Mouse (Mus musculus) liver, adult 2 months (tissue): ENCODE data around the gene Cst3. TPM values are rescaled to one million over a fixed set of nuclear protein-coding genes. Genes with fewer than 3 reads are reported as not detected.

Experiments
- DNase-seq: peaks from one replicate; pipeline ENCODE4 v3.0.0-alpha.2; 2011; ENCODE audit warnings: low read depth, low spot score; ENCODE audit errors: extremely low read depth
- H3K27ac ChIP-seq: fragments of 200-500 bp; replicated peaks from 2 replicates; pipeline ENCODE4 v1.5.1; 2012; ENCODE audit warnings: low read depth, mild to moderate bottlenecking, control low read depth, inconsistent platforms, low read length; ENCODE audit not compliant: insufficient read depth
- H3K27me3 ChIP-seq: fragments of 200-500 bp; 2 replicates; pipeline ENCODE4 v1.6.1; 2012; ENCODE audit warnings: mild to moderate bottlenecking, moderate library complexity, low read length, inconsistent platforms; ENCODE audit not compliant: control insufficient read depth, insufficient read depth
- H3K36me3 ChIP-seq: fragments of 200-500 bp; 2 replicates; pipeline ENCODE4 v1.6.1; 2012; ENCODE audit warnings: low read length, inconsistent platforms; ENCODE audit not compliant: control insufficient read depth, insufficient read depth
- H3K4me1 ChIP-seq: fragments of 200-500 bp; 2 replicates; pipeline ENCODE4 v1.6.1; 2011; ENCODE audit warnings: low read length; ENCODE audit not compliant: control insufficient read depth, insufficient read depth
- H3K4me3 ChIP-seq: fragments of 200-500 bp; 2 replicates; pipeline ENCODE4 v1.5.1; 2011; ENCODE audit warnings: low read depth, mild to moderate bottlenecking, control low read depth, low read length, moderate library complexity; ENCODE audit not compliant: insufficient read depth
- H3K79me2 ChIP-seq: fragments of 200-500 bp; 2 replicates; pipeline ENCODE4 v1.6.1; 2012; ENCODE audit warnings: inconsistent platforms, mild to moderate bottlenecking, low read length, moderate library complexity; ENCODE audit not compliant: control insufficient read depth, insufficient read depth
- H3K9ac ChIP-seq: fragments of 200-500 bp; 2 replicates; pipeline ENCODE4 v1.6.1; 2012; ENCODE audit warnings: low read depth, mild to moderate bottlenecking, control low read depth, inconsistent platforms, low read length
- CTCF ChIP-seq: fragments of 200-500 bp; IDR thresholded peaks from 2 replicates; pipeline ENCODE4 v1.5.1; 2011; ENCODE audit warnings: low read depth, low read length, control low read depth
- POLR2A ChIP-seq: fragments of 200-500 bp; IDR thresholded peaks from 2 replicates; pipeline ENCODE4 v1.6.1; 2011; ENCODE audit warnings: low read length, control low read depth; ENCODE audit not compliant: insufficient read depth; ENCODE audit errors: extremely low read depth
- WGBS: fragments of 180-500 bp; shearing (Covaris S2); methylation state at CpG from one replicate; pipeline ENCODE4 v1.1.7; 2018; 5-methylcytosine and 5-hydroxymethylcytosine counted together
- polyA plus RNA-seq: library from polyadenylated mRNA; depleted of rRNA; stranded (reverse); fragments of >200 nt; gene quantifications from 2 replicates; pipeline ENCODE4 v1.2.3, GENCODE M21; 2012
- total RNA-seq: library from RNA; depleted of rRNA; stranded (reverse); fragments of >200 nt; gene quantifications from 2 replicates; pipeline ENCODE4 v1.2.3, GENCODE M21; 2014

Cst3 gene
- total and polyA plus RNA-seq, 2 experiments, result 282 to 436 TPM

DNA sequence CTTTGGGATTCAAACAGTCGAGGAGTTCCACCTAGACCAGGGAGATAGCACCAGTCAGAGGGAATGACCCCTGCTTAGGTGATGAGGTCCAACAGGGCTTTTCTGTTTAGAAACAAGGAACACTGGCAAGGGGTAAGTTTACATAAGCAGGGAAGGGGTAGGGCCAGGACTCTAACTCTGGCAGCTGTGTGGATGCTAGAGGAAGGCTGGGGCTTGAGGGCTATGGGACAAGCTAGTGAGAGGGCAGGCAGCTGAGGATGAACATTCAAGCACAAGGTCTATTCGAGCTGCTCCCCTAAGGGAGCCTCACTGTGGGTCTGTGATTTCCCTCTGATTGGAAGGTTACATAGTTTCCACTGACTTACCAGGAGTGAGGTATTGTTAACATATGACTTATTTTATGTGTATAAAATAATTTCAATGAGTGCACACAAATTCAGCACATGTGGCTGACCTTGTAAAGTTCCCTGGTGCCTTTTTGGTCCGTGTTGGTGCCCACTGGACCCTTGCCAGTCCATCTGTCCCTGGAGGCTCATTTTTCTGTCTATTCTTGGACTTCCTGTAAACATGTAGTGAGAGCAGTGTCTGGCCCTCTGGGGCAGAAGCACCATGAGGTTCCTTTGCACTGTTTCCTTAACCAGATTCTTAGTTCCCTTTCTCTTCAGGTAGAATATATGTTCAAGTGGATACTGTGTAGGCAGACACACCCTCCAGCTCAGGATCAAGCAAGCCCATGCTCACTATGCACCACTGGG, 1.7 kb upstream of the Cst3 start:
- peaks cover 7% of the 10 kb centered on the region; the same call in 1 of the 2 replicates for H3K4me1 ChIP-seq
- 25% methylated on average over 3 of the region's 3 CpGs for WGBS
- H3K79me2 ChIP-seq, result no peaks in the 10 kb centered on the region
- no peak for TF ChIP-seq POLR2A
- TF ChIP-seq CTCF, result no peak
- H3K4me3 ChIP-seq, result no peak overlapping the region
- DNase-seq, result peak; percentile 40
- no peaks in the 10 kb centered on the region for H3K27me3 ChIP-seq
- H3K27ac ChIP-seq, result peak overlapping the region; percentile 15; the same call in 1 of the 2 replicates
- peaks cover 4% of the 10 kb centered on the region for H3K36me3 ChIP-seq
- no peak overlapping the region for H3K9ac ChIP-seq

DNA sequence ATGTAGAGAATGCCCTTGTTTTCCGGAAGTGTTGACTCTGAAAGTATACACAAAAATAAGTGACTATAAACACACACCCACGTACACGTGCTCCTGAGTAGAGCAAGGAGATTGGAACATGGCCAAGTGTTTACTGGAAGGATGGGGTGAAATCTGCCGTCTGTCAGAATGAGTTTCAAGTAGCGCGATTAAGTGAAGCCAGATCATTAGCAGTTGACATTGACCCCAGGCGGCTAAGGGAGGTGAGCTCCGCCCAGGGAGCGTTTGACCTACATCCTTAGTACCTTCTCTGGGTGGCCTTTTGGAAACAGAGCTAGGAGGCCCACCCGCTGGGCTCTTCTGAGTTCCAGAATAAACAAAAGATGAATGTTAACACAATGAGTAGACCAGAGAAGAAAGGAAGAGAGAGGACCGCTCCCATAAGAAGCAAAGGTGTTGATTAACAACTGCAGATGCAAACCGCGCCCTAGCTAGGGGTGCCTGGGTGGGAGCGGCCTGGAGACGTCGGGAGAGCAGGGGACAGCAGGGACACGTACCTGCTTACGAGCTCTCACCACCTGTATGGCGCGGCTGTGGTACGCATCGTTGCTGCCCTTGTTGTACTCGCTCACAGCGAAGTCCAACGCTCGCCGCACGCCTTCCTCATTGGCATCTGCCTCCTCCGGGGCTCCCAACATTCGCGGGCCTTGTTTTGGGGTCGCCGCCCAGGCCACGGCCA, 716 bp downstream of the Cst3 start:
- Histone ChIP-seq H3K9ac (peak overlapping the region; percentile 77), H3K4me3 (peak overlapping the region; percentile 79), H3K79me2 (no peaks in the 10 kb centered on the region), H3K36me3 (peaks cover 7% of the 10 kb centered on the region), H3K27ac (peak overlapping the region; percentile 63), H3K27me3 (no peaks in the 10 kb centered on the region), H3K4me1 (peaks cover 7% of the 10 kb centered on the region; the same call in 1 of the 2 replicates)
- under 1% methylated on average over 34 of the region's 34 CpGs for WGBS
- TF ChIP-seq CTCF, result no peak
- TF ChIP-seq POLR2A, result no peak
- DNase-seq, result peak; percentile 65

DNA sequence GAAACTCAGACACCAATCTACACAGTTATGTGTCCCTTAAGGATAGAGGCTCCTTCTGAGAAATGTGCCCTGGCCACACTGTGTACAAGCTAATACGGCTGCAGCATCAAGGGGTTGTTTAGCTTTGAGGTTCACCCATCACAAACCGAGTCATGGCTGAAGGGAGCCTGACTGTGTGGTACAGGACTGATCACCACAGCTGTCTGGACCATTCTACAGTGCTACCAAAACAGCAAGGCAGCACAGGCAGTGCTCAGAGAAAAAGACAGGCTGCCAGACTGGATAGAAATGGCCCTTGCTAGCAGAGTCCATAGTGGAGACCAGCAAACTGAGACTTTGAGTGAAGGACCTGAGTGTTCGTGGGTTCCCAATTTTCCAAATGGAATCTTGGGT, 1.3 kb downstream of the Cst3 start:
- Histone ChIP-seq H3K79me2 (no peaks in the 10 kb centered on the region), H3K36me3 (peaks cover 7% of the 10 kb centered on the region), H3K4me1 (peaks cover 7% of the 10 kb centered on the region; the same call in 1 of the 2 replicates), H3K9ac (peak overlapping the region; percentile 7; the same call in 1 of the 2 replicates), H3K4me3 (peak overlapping the region; percentile 79; the same call in 1 of the 2 replicates), H3K27me3 (no peaks in the 10 kb centered on the region), H3K27ac (peak overlapping the region; percentile 17; the same call in 1 of the 2 replicates)
- DNase-seq, result no peak
- TF ChIP-seq CTCF, result no peak
- no peak for TF ChIP-seq POLR2A
- WGBS, result 52% methylated on average over 3 of the region's 3 CpGs

DNA sequence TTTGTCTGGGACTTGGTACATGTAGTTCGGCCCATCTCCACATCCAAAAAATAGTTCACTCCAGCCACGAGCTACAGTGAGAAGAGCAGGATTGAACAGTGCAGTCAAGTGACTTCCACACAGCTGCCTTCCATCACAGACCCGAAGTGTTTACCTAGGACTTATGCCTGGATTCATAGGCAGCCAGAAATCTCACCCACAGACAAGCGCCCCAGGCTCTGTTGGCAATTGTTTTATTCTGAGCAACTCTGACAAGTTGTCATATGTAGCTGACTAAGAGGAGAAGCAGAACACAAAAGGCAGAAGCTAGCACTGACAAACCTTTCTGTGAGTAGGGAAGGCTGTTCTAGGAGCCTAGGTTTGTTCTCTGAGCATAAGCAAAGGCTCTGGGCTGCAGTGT, 2.6 kb downstream of the Cst3 start:
- TF ChIP-seq POLR2A (no peak), CTCF (no peak)
- H3K36me3 ChIP-seq, result peaks cover 7% of the 10 kb centered on the region
- H3K9ac ChIP-seq, result no peak overlapping the region
- H3K4me1 ChIP-seq, result peaks cover 7% of the 10 kb centered on the region; the same call in 1 of the 2 replicates
- no peak overlapping the region for H3K27ac ChIP-seq
- H3K27me3 ChIP-seq, result no peaks in the 10 kb centered on the region
- H3K79me2 ChIP-seq, result no peaks in the 10 kb centered on the region
- peak; percentile 17 for DNase-seq
- no peak overlapping the region for H3K4me3 ChIP-seq
- WGBS, result 40% methylated on average over 4 of the region's 4 CpGs

DNA sequence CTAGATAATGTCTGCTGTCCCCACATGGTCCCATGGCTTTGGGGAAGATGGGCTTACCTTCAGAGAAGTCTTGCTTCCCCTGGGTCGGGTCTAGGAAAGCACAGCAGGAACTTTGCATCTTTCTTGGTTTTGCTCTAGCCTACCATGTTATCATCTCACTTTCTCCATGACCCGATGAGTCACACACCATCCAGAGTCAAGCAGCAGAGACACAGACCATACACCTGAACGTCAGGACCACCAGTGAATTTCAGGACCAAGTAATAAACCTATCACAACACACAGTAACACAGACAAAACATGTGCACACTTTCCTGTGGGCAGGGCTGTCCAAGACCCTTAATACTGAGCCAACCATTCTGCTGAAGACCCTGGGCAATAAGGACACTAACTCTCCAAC, 5.0 kb downstream of the Cst3 start:
- DNase-seq, result no peak
- WGBS, result 89% methylated on average over 3 of the region's 3 CpGs

DNA sequence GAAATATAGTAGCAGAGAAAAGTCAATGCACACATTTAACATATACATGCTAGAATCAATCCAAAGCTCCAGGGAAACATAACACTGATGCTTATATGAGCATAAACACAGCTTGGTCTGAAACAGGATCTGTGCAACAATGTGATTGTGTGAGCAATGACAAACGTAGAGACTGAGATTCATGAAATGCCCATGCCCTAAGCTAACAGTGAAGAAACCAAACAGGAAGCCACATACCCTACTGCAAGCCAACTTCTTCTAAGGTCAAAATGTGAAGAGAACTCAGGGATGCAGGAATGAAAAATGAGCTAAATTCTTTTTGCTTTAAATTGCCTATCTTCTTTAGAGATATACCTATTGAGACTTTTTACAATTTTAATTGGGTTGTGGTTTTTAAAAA, 6.5 kb downstream of the Cst3 start:
- Histone ChIP-seq H3K79me2 (no peaks in the 10 kb centered on the region), H3K36me3 (peaks cover 7% of the 10 kb centered on the region), H3K4me1 (peaks cover 3% of the 10 kb centered on the region; the same call in 1 of the 2 replicates), H3K9ac (no peak overlapping the region), H3K4me3 (no peak overlapping the region), H3K27me3 (no peaks in the 10 kb centered on the region), H3K27ac (no peak overlapping the region)
- WGBS, result 54% methylated on average over 1 of the region's 1 CpGs
- TF ChIP-seq CTCF (no peak), POLR2A (no peak)
- DNase-seq, result no peak

More for the DNA sequence above, 5.0 kb downstream of the Cst3 start:
- Histone ChIP-seq H3K27ac (no peak overlapping the region), H3K9ac (no peak overlapping the region), H3K4me1 (peaks cover 7% of the 10 kb centered on the region; the same call in 1 of the 2 replicates), H3K4me3 (no peak overlapping the region), H3K79me2 (no peaks in the 10 kb centered on the region), H3K36me3 (peaks cover 7% of the 10 kb centered on the region), H3K27me3 (no peaks in the 10 kb centered on the region)
- TF ChIP-seq POLR2A (no peak), CTCF (no peak)
